Mouse (Mus musculus): Measurements from ENCODE around the gene Tcf7l2. TPM values are rescaled to one million over a fixed set of nuclear protein-coding genes. Genes with fewer than 3 reads are reported as not detected.

The Tcf7l2 gene
- polyA plus RNA-seq, 1 experiment: 10.3 TPM

DNA sequence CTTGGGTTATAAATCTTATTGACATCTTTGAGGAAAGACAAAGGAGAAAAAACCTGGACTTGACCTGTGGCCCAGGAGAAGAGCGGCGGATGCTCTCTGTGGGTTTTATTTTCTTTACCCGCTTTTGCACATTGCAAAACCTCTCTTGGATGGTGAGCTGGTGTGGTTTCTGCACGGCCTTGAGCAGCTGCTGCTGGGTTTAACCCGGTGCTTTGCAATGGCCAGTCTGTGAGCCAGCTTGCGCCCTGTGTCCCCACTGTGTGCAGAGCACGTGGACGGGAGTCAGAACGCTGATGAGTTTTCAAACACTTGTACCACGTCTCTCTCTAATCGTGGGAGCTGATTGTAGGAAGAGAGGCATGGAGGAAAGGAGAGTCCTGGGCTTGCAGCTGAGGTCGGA is 62.2 kb downstream of the Tcf7l2 start:
- TF ChIP-seq MYOD1 (IDR thresholded peaks at IDR 0.05; ENCODE audit: control insufficient read depth, insufficient read length, low read depth): no peak
- no peak for TF ChIP-seq CTCF (IDR thresholded peaks at IDR 0.05; ENCODE audit: control insufficient read depth, insufficient read depth, insufficient read length)
- no peak for TF ChIP-seq MYOG (IDR thresholded peaks at IDR 0.05; ENCODE audit: control insufficient read depth, extremely low read depth, insufficient read length)
- TF ChIP-seq FOSL1 (IDR thresholded peaks at IDR 0.05; ENCODE audit: insufficient read depth, low read length, poor library complexity, severe bottlenecking): no peak
- no peak for TF ChIP-seq USF1 (IDR thresholded peaks at IDR 0.05; ENCODE audit: low read depth)
- no peak for TF ChIP-seq MAX (IDR thresholded peaks at IDR 0.05)
- TF ChIP-seq CEBPB (IDR thresholded peaks at IDR 0.05; ENCODE audit: low read depth): no peak
- Histone ChIP-seq H3K4me3 (ENCODE audit: insufficient read depth, poor library complexity, severe bottlenecking) (no peak overlapping the region), H3ac (ENCODE audit: control insufficient read depth, insufficient read length, low read depth) (no peak overlapping the region), H3K36me3 (ENCODE audit: control insufficient read depth, insufficient read depth) (no peaks in the 10 kb centered on the region), H3K27me3 (ENCODE audit: control insufficient read depth, insufficient read depth, insufficient read length) (no peaks in the 10 kb centered on the region), H3K79me3 (ENCODE audit: low read depth) (peaks cover 22% of the 10 kb centered on the region), H3K79me2 (ENCODE audit: control insufficient read depth, insufficient read depth) (peaks cover 47% of the 10 kb centered on the region)

DNA sequence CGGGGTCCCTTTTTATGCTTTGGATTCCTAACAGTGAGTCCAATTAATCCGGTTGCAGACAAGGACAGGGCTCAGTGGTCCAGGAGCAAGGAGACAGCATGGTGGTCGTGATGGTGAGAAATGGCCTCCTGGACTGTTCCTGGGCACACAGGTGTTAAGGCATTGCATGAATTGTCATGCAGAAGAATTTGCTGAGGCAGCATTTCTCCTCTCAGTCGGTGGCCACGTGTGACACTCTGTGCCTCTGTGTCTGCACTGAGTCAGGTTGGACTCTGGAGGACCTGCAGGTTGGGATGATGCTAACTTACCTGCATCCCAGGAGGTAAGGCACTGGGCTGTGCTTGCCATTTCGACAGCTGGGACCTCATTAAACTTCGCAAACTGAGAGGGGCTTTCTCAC is 63.2 kb downstream of the Tcf7l2 start:
- Histone ChIP-seq H3K27me3 (ENCODE audit: control insufficient read depth, insufficient read depth, insufficient read length) (no peaks in the 10 kb centered on the region), H3K79me2 (ENCODE audit: control insufficient read depth, insufficient read depth) (peaks cover 53% of the 10 kb centered on the region), H3K4me3 (ENCODE audit: insufficient read depth, poor library complexity, severe bottlenecking) (no peak overlapping the region), H3K79me3 (ENCODE audit: low read depth) (peaks cover 22% of the 10 kb centered on the region), H3K36me3 (ENCODE audit: control insufficient read depth, insufficient read depth) (no peaks in the 10 kb centered on the region), H3ac (ENCODE audit: control insufficient read depth, insufficient read length, low read depth) (no peak overlapping the region)
- no peak for TF ChIP-seq MYOG (IDR thresholded peaks at IDR 0.05; ENCODE audit: control insufficient read depth, extremely low read depth, insufficient read length)
- TF ChIP-seq MAX (IDR thresholded peaks at IDR 0.05): no peak
- TF ChIP-seq MYOD1 (IDR thresholded peaks at IDR 0.05; ENCODE audit: control insufficient read depth, insufficient read length, low read depth): no peak
- no peak for TF ChIP-seq CEBPB (IDR thresholded peaks at IDR 0.05; ENCODE audit: low read depth)
- no peak for TF ChIP-seq USF1 (IDR thresholded peaks at IDR 0.05; ENCODE audit: low read depth)
- TF ChIP-seq FOSL1 (IDR thresholded peaks at IDR 0.05; ENCODE audit: insufficient read depth, low read length, poor library complexity, severe bottlenecking): no peak
- no peak for TF ChIP-seq CTCF (IDR thresholded peaks at IDR 0.05; ENCODE audit: control insufficient read depth, insufficient read depth, insufficient read length)

DNA sequence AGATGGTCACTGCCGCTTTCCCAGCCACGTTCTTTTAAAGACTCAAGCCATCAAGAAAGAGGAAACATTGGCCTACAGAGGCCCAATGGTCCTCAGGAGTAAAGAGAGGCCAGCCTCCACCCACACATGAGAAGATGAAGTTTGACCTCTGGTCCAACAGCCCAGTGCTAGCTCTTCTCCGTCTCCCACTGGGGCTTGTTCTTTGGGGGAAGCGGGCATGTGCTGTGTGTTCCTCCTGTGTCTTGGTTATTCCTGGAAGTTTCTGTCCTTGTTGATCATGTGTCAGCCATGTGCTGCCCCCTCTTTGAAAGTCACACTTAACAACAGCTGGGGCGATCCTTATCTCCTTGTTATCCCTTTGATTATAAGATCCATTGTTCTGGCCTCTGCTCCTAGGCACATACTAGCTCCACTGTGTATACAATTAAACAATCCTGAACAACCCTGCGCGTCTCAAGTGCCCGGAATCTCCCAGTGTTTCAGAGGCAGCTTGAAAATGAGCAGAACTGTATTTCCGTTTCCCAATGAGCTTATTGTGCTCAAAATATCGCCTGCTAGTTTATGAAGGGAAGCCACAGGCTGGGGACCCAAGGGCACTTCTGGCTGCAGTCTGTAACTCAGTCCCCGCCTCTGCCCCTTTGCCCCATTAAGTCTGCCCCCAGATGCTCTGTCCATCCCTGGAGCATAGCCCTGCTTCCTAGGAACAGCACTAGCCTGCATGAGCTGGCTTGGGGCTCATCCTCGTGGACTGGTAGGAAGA is 65.0 kb downstream of the Tcf7l2 start:
- H3ac ChIP-seq (ENCODE audit: control insufficient read depth, insufficient read length, low read depth): no peak overlapping the region
- peaks cover 54% of the 10 kb centered on the region for H3K79me2 ChIP-seq (ENCODE audit: control insufficient read depth, insufficient read depth)
- TF ChIP-seq MYOD1 (IDR thresholded peaks at IDR 0.05; ENCODE audit: control insufficient read depth, insufficient read length, low read depth): no peak
- TF ChIP-seq MYOG (IDR thresholded peaks at IDR 0.05; ENCODE audit: control insufficient read depth, extremely low read depth, insufficient read length): no peak
- no peak for TF ChIP-seq CEBPB (IDR thresholded peaks at IDR 0.05; ENCODE audit: low read depth)
- TF ChIP-seq MAX (IDR thresholded peaks at IDR 0.05): no peak
- H3K4me3 ChIP-seq (ENCODE audit: insufficient read depth, poor library complexity, severe bottlenecking): no peak overlapping the region
- peaks cover 15% of the 10 kb centered on the region for H3K79me3 ChIP-seq (ENCODE audit: low read depth)
- H3K36me3 ChIP-seq (ENCODE audit: control insufficient read depth, insufficient read depth): no peaks in the 10 kb centered on the region
- H3K27me3 ChIP-seq (ENCODE audit: control insufficient read depth, insufficient read depth, insufficient read length): no peaks in the 10 kb centered on the region

DNA sequence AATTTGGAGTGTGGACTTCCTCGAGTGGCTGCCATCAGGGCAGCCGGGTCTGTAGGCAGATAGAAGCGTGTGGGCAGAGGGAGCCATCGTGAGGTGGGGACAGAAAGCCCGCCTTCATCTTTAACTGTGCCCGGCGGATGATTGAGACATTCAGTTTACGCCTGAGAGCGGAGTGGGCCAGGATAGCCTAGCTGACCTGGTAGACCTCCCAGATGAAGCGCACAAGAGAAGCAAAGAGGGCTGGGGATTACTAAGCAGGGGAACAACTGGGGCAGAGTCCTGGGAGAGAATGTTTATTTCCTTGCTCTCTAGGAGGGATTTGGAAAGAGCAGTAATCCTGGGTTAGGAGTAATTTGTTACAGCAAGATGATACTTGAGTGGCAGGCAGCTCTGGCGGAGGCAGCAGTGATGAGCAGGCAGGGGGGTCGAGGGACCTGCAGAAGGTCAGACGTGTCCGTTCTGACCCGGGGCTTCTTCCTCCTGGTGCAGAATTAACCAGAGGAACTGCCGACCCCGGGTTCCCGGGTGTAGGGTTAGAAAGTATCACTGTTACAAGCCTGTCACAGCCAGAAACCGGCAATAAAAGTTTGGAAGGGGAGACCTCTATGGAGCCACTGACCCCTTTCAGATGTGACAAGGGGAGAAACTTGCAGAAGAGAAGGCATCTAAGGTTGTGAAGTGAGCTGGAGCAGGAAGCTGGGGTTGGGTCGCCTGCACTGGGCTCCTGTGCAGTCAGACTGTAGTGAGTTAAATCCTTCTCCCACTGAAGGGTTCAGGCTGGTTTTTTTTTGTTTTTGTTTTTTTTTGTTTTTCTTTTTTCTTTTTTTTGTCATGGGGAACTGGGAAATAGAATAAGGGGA is 65.8 kb downstream of the Tcf7l2 start:
- Histone ChIP-seq H3K27me3 (ENCODE audit: control insufficient read depth, insufficient read depth, insufficient read length) (no peaks in the 10 kb centered on the region), H3K79me2 (ENCODE audit: control insufficient read depth, insufficient read depth) (peaks cover 54% of the 10 kb centered on the region)
- no peak for TF ChIP-seq MYOD1 (IDR thresholded peaks at IDR 0.05; ENCODE audit: control insufficient read depth, insufficient read length, low read depth)
- TF ChIP-seq CTCF (IDR thresholded peaks at IDR 0.05; ENCODE audit: control insufficient read depth, insufficient read depth, insufficient read length): no peak
- no peak for TF ChIP-seq USF1 (IDR thresholded peaks at IDR 0.05; ENCODE audit: low read depth)
- no peak for TF ChIP-seq FOSL1 (IDR thresholded peaks at IDR 0.05; ENCODE audit: insufficient read depth, low read length, poor library complexity, severe bottlenecking)
- TF ChIP-seq CEBPB (IDR thresholded peaks at IDR 0.05; ENCODE audit: low read depth): no peak
- TF ChIP-seq MAX (IDR thresholded peaks at IDR 0.05): no peak
- no peak for TF ChIP-seq MYOG (IDR thresholded peaks at IDR 0.05; ENCODE audit: control insufficient read depth, extremely low read depth, insufficient read length)

DNA sequence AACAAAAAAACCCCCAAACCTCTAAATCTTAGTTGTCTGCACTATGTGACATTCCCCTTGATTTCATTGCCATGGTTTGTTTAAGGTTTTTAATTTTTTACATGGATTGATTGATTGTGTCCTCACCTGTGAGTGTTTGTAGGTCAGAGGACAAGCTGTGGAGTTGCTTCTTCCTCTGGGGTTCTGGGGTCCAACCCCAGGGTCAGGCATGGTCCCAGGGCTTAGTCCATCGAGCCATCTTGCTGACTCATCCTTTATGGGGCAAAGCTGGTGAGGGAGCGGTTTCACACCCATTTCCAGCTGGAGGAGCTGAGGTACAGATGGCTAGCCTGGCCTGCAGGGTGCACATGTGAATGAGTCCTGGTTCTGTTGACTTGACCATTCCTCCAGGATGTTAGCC is 66.7 kb downstream of the Tcf7l2 start:
- H3K27me3 ChIP-seq (ENCODE audit: control insufficient read depth, insufficient read depth, insufficient read length): no peaks in the 10 kb centered on the region
- H3ac ChIP-seq (ENCODE audit: control insufficient read depth, insufficient read length, low read depth): no peak overlapping the region
- peaks cover 59% of the 10 kb centered on the region for H3K79me2 ChIP-seq (ENCODE audit: control insufficient read depth, insufficient read depth)
- no peaks in the 10 kb centered on the region for H3K36me3 ChIP-seq (ENCODE audit: control insufficient read depth, insufficient read depth)
- TF ChIP-seq MAX (IDR thresholded peaks at IDR 0.05) (no peak), CEBPB (IDR thresholded peaks at IDR 0.05; ENCODE audit: low read depth) (no peak), USF1 (IDR thresholded peaks at IDR 0.05; ENCODE audit: low read depth) (no peak), FOSL1 (IDR thresholded peaks at IDR 0.05; ENCODE audit: insufficient read depth, low read length, poor library complexity, severe bottlenecking) (no peak), MYOD1 (IDR thresholded peaks at IDR 0.05; ENCODE audit: control insufficient read depth, insufficient read length, low read depth) (no peak), MYOG (IDR thresholded peaks at IDR 0.05; ENCODE audit: control insufficient read depth, extremely low read depth, insufficient read length) (no peak), CTCF (IDR thresholded peaks at IDR 0.05; ENCODE audit: control insufficient read depth, insufficient read depth, insufficient read length) (no peak)
- peaks cover 8% of the 10 kb centered on the region for H3K79me3 ChIP-seq (ENCODE audit: low read depth)
- H3K4me3 ChIP-seq (ENCODE audit: insufficient read depth, poor library complexity, severe bottlenecking): no peak overlapping the region

More for the DNA sequence above, 65.8 kb downstream of the Tcf7l2 start:
- no peak overlapping the region for H3K4me3 ChIP-seq (ENCODE audit: insufficient read depth, poor library complexity, severe bottlenecking)
- H3K36me3 ChIP-seq (ENCODE audit: control insufficient read depth, insufficient read depth): no peaks in the 10 kb centered on the region
- no peak overlapping the region for H3ac ChIP-seq (ENCODE audit: control insufficient read depth, insufficient read length, low read depth)
- peaks cover 10% of the 10 kb centered on the region for H3K79me3 ChIP-seq (ENCODE audit: low read depth)
